Mouse (Mus musculus) monocyte, adult 2 months (primary cell): Measurements from ENCODE around the gene Rest.

Experiments
- DNase-seq, 2 experiments: peaks; one replicate each; pipeline ENCODE4 v3.0.0; 2022; ENCODE audit warnings: low spot score in 2 of 2, low read depth in 1 of 2

The Rest gene

GRCm38 (mm10) chr5:77307821-77308553 is 42.7 kb downstream of the Rest start:
- DNase-seq, result no peak

DNA sequence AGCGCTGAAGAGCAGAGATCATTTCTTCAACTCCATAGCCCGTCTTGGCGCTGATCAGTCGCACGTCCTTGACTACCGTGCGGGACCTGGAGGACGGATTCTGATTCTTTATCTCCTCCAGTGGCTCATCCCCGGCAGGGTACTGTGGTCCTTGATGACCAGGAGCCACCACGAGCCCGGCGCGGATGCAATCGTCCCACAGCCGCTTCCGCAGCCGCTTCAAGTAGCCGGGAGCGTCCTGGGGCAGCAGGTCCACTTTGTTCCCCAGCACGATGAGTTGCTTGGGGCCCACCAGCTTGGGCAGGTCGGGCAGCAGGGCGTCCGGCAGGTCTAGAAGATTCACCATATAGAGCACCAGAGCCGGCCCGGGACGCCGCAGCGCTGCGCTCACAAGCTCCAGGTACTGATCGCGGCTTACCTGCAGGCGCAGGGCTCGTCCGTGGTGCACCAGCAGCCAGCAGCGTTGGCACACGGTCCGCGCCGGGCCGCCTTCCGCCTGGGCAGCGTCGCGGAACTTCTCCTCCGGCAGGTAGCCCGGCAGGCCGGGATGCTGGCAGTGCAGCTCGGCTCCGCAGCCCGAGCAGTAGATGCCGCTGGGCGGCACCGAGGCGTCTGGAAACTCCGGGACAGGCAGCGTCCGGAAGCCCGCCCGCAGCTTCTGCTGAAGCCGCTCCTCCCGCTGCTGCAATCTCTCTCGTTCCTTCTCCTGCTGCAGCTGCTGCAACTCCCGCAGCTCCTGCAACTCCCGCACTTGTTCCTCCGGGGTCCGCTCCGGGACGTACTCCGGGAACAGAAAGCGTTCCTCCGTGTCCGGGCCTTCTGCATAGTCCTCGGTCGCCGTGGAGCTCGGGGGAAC is 44.0 kb downstream of the Rest start:
- no peak for DNase-seq

- DNase-seq, result peak; percentile 96 to 98
Observed at GRCm38 (mm10) chr5:77309924-77310772, 44.9 kb downstream of the Rest start, which contains the start of the genes Noa1 and Polr2b. Gene Noa1 (minus strand): TSS chr5:77310084. Gene Polr2b (plus strand): TSS chr5:77310147.

DNA sequence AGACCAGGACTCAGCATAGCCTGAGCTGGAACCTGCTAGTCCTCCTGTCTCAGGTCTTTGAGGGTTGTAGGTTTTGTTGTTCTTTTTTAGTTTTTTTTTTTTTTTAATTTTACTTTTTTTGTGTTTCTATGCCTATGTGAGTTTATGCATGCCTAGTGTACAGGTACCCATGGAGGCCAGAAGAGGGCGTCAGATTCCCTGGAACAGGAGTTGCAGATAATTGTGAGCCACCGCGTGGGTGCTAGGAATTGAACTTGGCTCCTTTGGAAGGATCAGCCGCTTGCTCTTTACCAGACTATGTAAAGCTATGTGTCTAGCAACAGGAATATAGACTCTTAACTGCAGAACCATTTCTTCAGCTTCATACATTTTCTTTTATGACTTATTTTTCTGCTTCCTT is 48.9 kb downstream of the Rest start:
- DNase-seq, result no peak

DNA sequence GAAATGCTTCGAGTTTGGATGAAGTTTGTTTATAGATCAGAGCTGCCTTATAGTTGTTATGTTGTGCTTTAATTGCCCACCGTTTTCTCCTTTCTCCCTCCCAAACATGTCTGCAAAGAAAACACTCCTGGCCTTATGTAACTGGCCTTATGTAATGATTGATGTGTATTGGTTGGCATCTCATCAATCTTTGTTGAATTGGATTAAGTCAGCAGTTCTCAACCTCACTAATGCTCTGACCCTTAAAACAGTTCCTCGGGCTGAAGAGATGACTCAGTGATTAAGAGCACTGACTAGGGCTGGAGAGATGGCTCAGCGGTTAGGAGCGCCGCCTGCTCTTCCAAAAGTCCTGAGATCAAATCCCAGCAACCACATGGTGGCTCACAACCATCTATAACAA is 49.7 kb downstream of the Rest start:
- DNase-seq, result no peak

DNA sequence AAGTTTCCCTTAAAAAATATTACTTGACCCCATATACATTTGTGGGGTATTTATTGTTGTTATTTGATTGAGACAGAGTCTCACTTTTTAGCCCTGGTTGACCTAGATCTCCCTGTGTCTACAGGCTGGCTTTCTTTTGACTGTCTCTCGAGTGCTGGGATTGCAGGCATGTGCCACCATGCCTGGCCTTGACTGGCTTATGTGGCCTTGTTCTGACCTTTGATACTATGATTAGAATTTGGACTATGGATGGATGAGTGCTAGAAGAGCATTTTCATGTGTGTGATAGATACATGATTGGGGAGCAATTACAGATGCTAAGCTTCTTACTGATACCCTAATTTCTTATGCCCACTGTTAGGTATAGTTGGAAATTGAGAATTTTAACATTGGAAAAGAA is 59.6 kb downstream of the Rest start:
- DNase-seq, result no peak

GRCm38 (mm10) chr5:77330154-77330553 is 64.9 kb downstream of the Rest start:
- DNase-seq, result no peak
